In genomic region chr4:44065355-44066025, GRCm38 (mm10) we compare ENCODE assay signal across 8 mouse cellular contexts. TPM values are rescaled to one million over a fixed set of nuclear protein-coding genes. Genes with fewer than 3 reads are reported as not detected.
DNase-seq lines count a peak whose midpoint lies in the region; ATAC-seq and TF ChIP-seq lines count a peak whose summit lies in the region.

No protein-coding gene starts in this region.

- 41% methylated on average over 16 of the region's 16 CpGs for WGBS in forebrain, embryonic 13.5 days
- WGBS in liver, embryonic 16.5 days (ENCODE audit: insufficient replicate concordance), result 8% methylated on average over 16 of the region's 16 CpGs
- WGBS in neural tube, embryonic 14.5 days, result 42% methylated on average over 16 of the region's 16 CpGs

- TF ChIP-seq CTCF in ES-Bruce4 (IDR thresholded peaks at IDR 0.05; ENCODE audit: low read depth, low read length), result peak; percentile 97
- peak; percentile 86; the same call in 1 of the 2 replicates for TF ChIP-seq CTCF in testis, adult 2 months (IDR thresholded peaks at IDR 0.05; ENCODE audit: control insufficient read depth, insufficient read depth, insufficient replicate concordance, low read depth, low read length)

- 0 out of 2 replicates have a peak overlapping the region, but pooled peaks have one; percentile 1 for H3K27ac ChIP-seq in ES-Bruce4 (ENCODE audit: insufficient read depth, low read length)
- H3K27ac ChIP-seq in forebrain, embryonic 13.5 days, result no peak overlapping the region
- peak overlapping the region; percentile 35; the same call in 1 of the 2 replicates for H3K27ac ChIP-seq in liver, embryonic 16.5 days (ENCODE audit: low read length)
- no peak overlapping the region for H3K27ac ChIP-seq in neural tube, embryonic 14.5 days (ENCODE audit: low read depth, low read length)
- no peak overlapping the region for H3K27ac ChIP-seq in testis, adult 2 months (ENCODE audit: control insufficient read depth, insufficient read depth, low read depth, low read length)

- H3K4me1 ChIP-seq in ES-Bruce4 (ENCODE audit: control insufficient read depth, insufficient read depth, low read length), result no peaks in the 10 kb centered on the region
- H3K4me1 ChIP-seq in forebrain, embryonic 13.5 days, result peaks cover 6% of the 10 kb centered on the region
- peaks cover 34% of the 10 kb centered on the region for H3K4me1 ChIP-seq in liver, embryonic 16.5 days (ENCODE audit: control insufficient read depth, low read depth, low read length)
- H3K4me1 ChIP-seq in neural tube, embryonic 14.5 days (ENCODE audit: control insufficient read depth, insufficient read depth, low read length), result no peaks in the 10 kb centered on the region; the same call in 1 of the 2 replicates
- H3K4me1 ChIP-seq in testis, adult 2 months (ENCODE audit: control insufficient read depth, insufficient read depth, low read length), result no peaks in the 10 kb centered on the region

- no peak for TF ChIP-seq POLR2A in ES-Bruce4 (IDR thresholded peaks at IDR 0.05; ENCODE audit: insufficient read depth, low read length)
- TF ChIP-seq POLR2A in testis, adult 2 months (IDR thresholded peaks at IDR 0.05; ENCODE audit: control insufficient read depth, low read depth, low read length), result no peak

- intact Hi-C loops in heart, postnatal 10 days (cut with DNase I), result loop anchor here (1.0 to 5.0 kb wide), 3 partner anchors 54 to 227 kb away; no protein-coding TSS in a partner anchor

- ATAC-seq in cerebellum, adult (ENCODE audit: insufficient number of reproducible peaks, low FRiP score, low TSS enrichment), result peak; percentile 83
- ATAC-seq in forebrain, embryonic 13.5 days, result peak; percentile 61; the same call in 1 of the 2 replicates
- peak; percentile 79 for ATAC-seq in liver, embryonic 16.5 days (ENCODE audit: low read depth)
- peak; percentile 77; the same call in 1 of the 2 replicates for ATAC-seq in neural tube, embryonic 14.5 days (ENCODE audit: low read depth)

- H3K27me3 ChIP-seq in ES-Bruce4 (ENCODE audit: control insufficient read depth, insufficient read depth, low read length, poor library complexity, severe bottlenecking), result no peaks in the 10 kb centered on the region
- no peaks in the 10 kb centered on the region for H3K27me3 ChIP-seq in forebrain, embryonic 13.5 days
- no peaks in the 10 kb centered on the region for H3K27me3 ChIP-seq in liver, embryonic 16.5 days (ENCODE audit: control insufficient read depth, insufficient read depth, low read depth, low read length)
- H3K27me3 ChIP-seq in neural tube, embryonic 14.5 days (ENCODE audit: control insufficient read depth, insufficient read depth, low read length), result no peaks in the 10 kb centered on the region
- H3K27me3 ChIP-seq in testis, adult 2 months (ENCODE audit: control insufficient read depth, insufficient read depth, low read length), result no peaks in the 10 kb centered on the region

- peak overlapping the region; percentile 13 for H3K4me3 ChIP-seq in ES-Bruce4 (ENCODE audit: low read depth, low read length)
- H3K4me3 ChIP-seq in forebrain, embryonic 13.5 days, result no peak overlapping the region
- H3K4me3 ChIP-seq in liver, embryonic 16.5 days (ENCODE audit: low read depth, low read length), result peak overlapping the region; percentile 37
- H3K4me3 ChIP-seq in neural tube, embryonic 14.5 days (ENCODE audit: low read depth, low read length), result no peak overlapping the region
- H3K4me3 ChIP-seq in testis, adult 2 months (ENCODE audit: control insufficient read depth, low read depth, low read length), result no peak overlapping the region

- TF ChIP-seq EP300 in ES-Bruce4 (IDR thresholded peaks at IDR 0.05; ENCODE audit: insufficient read depth, low read depth, low read length), result 0 out of 2 replicates have a peak, but pooled peaks have one; percentile 39

- peak; percentile 92 to 95 for DNase-seq in heart, postnatal 10 days
- peak; percentile 96 to 97 for DNase-seq in kidney, postnatal 4 days

- H3K9ac ChIP-seq in ES-Bruce4 (ENCODE audit: low read depth, poor library complexity, severe bottlenecking), result peak overlapping the region; percentile 1; the same call in 1 of the 2 replicates
- no peak overlapping the region; the same call in 1 of the 2 replicates for H3K9ac ChIP-seq in forebrain, embryonic 13.5 days
- no peak overlapping the region for H3K9ac ChIP-seq in liver, embryonic 16.5 days (ENCODE audit: low read depth, low read length)
- H3K9ac ChIP-seq in neural tube, embryonic 14.5 days (replicated peaks; ENCODE audit: low read depth, low read length), result no peak overlapping the region

- no peaks in the 10 kb centered on the region for H3K9me3 ChIP-seq in ES-Bruce4 (replicated peaks; ENCODE audit: control insufficient read depth, insufficient read depth, low read length, poor library complexity, severe bottlenecking)
- no peaks in the 10 kb centered on the region for H3K9me3 ChIP-seq in forebrain, embryonic 13.5 days (replicated peaks)
- no peaks in the 10 kb centered on the region for H3K9me3 ChIP-seq in liver, embryonic 16.5 days (replicated peaks; ENCODE audit: control insufficient read depth, low read length)
- H3K9me3 ChIP-seq in neural tube, embryonic 14.5 days (ENCODE audit: control insufficient read depth, low read length), result no peaks in the 10 kb centered on the region

- no peak overlapping the region for H3K4me2 ChIP-seq in forebrain, embryonic 13.5 days
- peak overlapping the region; percentile 54 for H3K4me2 ChIP-seq in liver, embryonic 16.5 days (ENCODE audit: low read depth, low read length)
- no peak overlapping the region for H3K4me2 ChIP-seq in neural tube, embryonic 14.5 days (ENCODE audit: low read depth, low read length)

- H3K36me3 ChIP-seq in ES-Bruce4 (ENCODE audit: control insufficient read depth, insufficient read depth, low read length, poor library complexity, severe bottlenecking), result no peaks in the 10 kb centered on the region
- H3K36me3 ChIP-seq in forebrain, embryonic 13.5 days (ENCODE audit: poor library complexity, severe bottlenecking), result peaks cover 5% of the 10 kb centered on the region; the same call in 1 of the 2 replicates
- no peaks in the 10 kb centered on the region for H3K36me3 ChIP-seq in liver, embryonic 16.5 days (ENCODE audit: control insufficient read depth, insufficient read depth)
- no peaks in the 10 kb centered on the region for H3K36me3 ChIP-seq in neural tube, embryonic 14.5 days (ENCODE audit: control insufficient read depth, insufficient read depth, low read length)
- no peaks in the 10 kb centered on the region for H3K36me3 ChIP-seq in testis, adult 2 months (ENCODE audit: control insufficient read depth, insufficient read depth, low read length)

RNA-seq across cellular contexts. Expression of gene Gne, which starts 18.5 kb away (rescaled TPM):
- polyA plus RNA-seq in ES-Bruce4 (2011; ENCODE audit: insufficient read depth, insufficient read length, low read depth, missing spikeins), result 28.6 and 40.7 TPM in 2 replicates
- 18.0 and 19.3 TPM in 2 replicates for polyA plus RNA-seq in forebrain, embryonic 13.5 days (2015; fragmentation: Nextera tagmentation; extraction: Ambion mirVana)
- total RNA-seq in heart, postnatal 10 days (2021), result 10 to 100 TPM; 33.7 to 38.5 TPM
- polyA plus RNA-seq in liver, embryonic 16.5 days (2015; fragmentation: Nextera tagmentation; extraction: Ambion mirVana), result 32.2 and 36.2 TPM in 2 replicates
- 27.0 and 31.8 TPM in 2 replicates for polyA plus RNA-seq in neural tube, embryonic 14.5 days (2014; fragmentation: Nextera tagmentation; extraction: Ambion mirVana)
- 1.5 and 2.0 TPM in 2 replicates for polyA plus RNA-seq in testis, adult 2 months (2012; rRNA removed)

Comparison
In these comparisons a context has a peak if more than half of its experiments do, and no peak if none do; other contexts are left out.
1. H3K27ac ChIP-seq: peak in ES-Bruce4 (single experiment) and liver, embryonic 16.5 days (single experiment); none in forebrain, embryonic 13.5 days (single experiment), neural tube, embryonic 14.5 days (single experiment) and testis, adult 2 months (single experiment).
2. H3K4me3 ChIP-seq: peak in ES-Bruce4 (single experiment) and liver, embryonic 16.5 days (single experiment); none in forebrain, embryonic 13.5 days (single experiment), neural tube, embryonic 14.5 days (single experiment) and testis, adult 2 months (single experiment).
3. Peak in every context shown above with its lines, with median percentiles within 50 percentile points of each other: ATAC-seq.